Mouse (Mus musculus): ENCODE results near the gene Mfsd4a. TPM values are rescaled to one million over a fixed set of nuclear protein-coding genes. Genes with fewer than 3 reads are reported as not detected.

The Mfsd4a gene
- polyA plus RNA-seq, 1 experiment from 2014 or later: 8.1 TPM

DNA sequence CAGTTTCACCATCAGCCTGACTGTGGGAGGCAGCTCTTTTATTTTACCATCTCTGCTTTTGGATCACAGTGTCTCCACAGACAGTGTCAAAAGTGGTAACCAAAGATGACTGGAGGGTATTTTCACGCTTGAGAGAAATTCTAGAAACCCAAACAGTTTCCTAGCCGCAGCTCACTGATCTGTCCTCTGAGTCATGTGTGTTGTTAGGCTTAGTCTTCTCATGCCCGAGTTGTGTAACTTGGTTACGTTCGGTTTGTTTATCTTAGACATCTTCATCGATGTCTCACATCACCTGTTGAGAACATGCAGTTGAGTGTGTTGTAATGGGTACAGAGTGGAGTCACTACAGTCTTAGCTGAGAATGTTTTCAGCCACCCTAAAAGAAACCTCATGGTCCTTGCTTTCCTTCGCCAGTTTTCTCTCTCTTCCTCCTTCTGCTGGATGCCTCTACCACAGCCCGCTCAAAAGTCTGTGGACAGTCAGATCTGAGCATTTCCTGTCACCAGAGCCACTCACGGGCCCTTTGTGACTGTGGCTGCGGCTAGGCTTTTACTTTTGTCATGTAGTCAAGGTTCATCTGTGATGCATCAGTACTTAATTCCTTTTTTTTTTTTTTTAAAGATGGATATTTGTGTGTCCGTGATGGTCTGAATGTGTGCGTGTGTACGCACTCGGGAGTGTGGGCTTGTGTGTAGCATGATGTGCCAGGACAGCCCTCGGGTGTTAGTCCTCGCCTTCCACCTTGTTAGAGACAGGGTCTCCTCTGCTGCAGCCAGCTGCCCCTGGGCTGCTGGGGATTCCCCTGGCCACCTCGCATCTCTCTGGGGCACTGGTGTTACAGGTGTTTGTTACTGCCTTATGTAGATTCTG is 57.0 kb downstream of the Mfsd4a start:
- Histone ChIP-seq H3K9ac (replicated peaks; ENCODE audit: low read length) (no peak overlapping the region), H3K4me3 (ENCODE audit: low read depth, low read length) (no peak overlapping the region), H3K9me3 (replicated peaks; ENCODE audit: control insufficient read depth, low read length) (no peaks in the 10 kb centered on the region), H3K4me1 (ENCODE audit: control insufficient read depth, insufficient read depth, low read length) (no peaks in the 10 kb centered on the region), H3K27me3 (ENCODE audit: control insufficient read depth, insufficient read depth, low read length) (no peaks in the 10 kb centered on the region; the same call in 1 of the 2 replicates), H3K4me2 (ENCODE audit: low read depth, low read length) (no peak overlapping the region), H3K27ac (replicated peaks; ENCODE audit: low read depth, low read length) (no peak overlapping the region), H3K36me3 (replicated peaks; ENCODE audit: control insufficient read depth, insufficient read depth, low read depth, low read length) (no peaks in the 10 kb centered on the region)
- ATAC-seq (replicated peaks; ENCODE audit: insufficient number of reproducible peaks, low FRiP score, low TSS enrichment, low read depth) (no peak), DNase-seq (ENCODE audit: low spot score) (no peak)
- WGBS: 86% methylated on average over 17 of the region's 17 CpGs

- no peaks in the 10 kb centered on the region; the same call in 1 of the 2 replicates for H3K27me3 ChIP-seq (ENCODE audit: control insufficient read depth, insufficient read depth, low read length)
- H3K36me3 ChIP-seq (replicated peaks; ENCODE audit: control insufficient read depth, insufficient read depth, low read depth, low read length): no peaks in the 10 kb centered on the region
- H3K27ac ChIP-seq (replicated peaks; ENCODE audit: low read depth, low read length): no peak overlapping the region
- WGBS: 54% methylated on average over 8 of the region's 8 CpGs
- DNase-seq (ENCODE audit: low spot score) (no peak), ATAC-seq (replicated peaks; ENCODE audit: insufficient number of reproducible peaks, low FRiP score, low TSS enrichment, low read depth) (no peak)
- peak overlapping the region; percentile 34 for H3K9ac ChIP-seq (replicated peaks; ENCODE audit: low read length)
- no peaks in the 10 kb centered on the region for H3K4me1 ChIP-seq (ENCODE audit: control insufficient read depth, insufficient read depth, low read length)
- H3K9me3 ChIP-seq (replicated peaks; ENCODE audit: control insufficient read depth, low read length): no peaks in the 10 kb centered on the region
- H3K4me3 ChIP-seq (ENCODE audit: low read depth, low read length): peak overlapping the region; percentile 94
- H3K4me2 ChIP-seq (ENCODE audit: low read depth, low read length): peak overlapping the region; percentile 38
Observed at GRCm38 (mm10) chr1:132008881-132009644, 58.8 kb downstream of the Mfsd4a start.

DNA sequence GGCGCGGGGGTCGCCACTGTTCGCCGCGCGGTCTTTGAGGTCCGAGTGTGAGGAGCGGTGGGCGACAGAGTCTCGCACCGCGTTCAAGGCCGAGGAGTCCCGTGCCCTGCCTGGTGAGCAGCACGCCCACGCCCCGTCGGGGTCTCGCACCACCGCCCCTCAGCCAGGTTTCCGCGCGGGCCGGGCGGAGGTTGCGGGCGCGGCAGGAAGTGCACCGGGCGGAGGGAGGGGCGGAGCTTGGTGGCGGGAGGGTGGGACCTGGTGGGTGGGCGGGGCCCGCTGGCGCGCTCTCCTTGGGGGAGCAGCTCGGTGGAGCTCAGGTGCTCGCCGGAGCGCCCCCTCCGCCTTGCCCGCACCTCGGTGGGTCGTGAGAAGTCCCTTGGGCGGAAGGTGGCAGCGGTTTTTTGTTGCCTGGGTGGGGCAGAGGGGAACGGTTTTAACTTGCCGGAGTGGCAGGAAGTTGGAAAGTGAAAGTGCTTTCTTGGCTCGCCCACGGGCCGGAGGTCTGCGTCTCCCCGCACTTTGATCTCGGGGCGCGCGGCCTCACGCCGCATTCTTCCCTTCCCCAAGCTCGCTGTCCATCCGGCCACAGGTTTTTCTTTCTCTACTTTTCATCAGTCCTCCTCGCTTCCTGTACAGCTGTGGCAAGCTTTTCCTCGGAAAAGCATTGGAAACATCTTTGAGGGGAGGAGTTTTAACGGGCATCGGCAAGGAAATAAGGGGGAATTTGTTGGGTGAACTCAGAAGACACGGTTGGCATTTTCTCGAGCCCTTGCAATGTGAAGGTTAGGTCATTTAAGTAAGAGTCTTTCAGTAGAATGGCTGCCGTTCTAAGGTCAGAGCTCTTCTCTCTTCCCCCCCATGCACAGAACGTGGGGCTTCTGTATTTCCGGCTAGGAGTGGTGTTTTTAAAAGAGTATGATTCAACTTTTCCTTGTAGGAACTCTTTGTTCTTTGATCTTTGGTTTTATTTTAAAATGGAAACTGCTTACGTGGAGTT is 59.7 kb downstream of the Mfsd4a start:
- WGBS: under 1% methylated on average over 64 of the region's 72 CpGs
- peak overlapping the region; percentile 95 for H3K9ac ChIP-seq (replicated peaks; ENCODE audit: low read length)
- H3K27me3 ChIP-seq (ENCODE audit: control insufficient read depth, insufficient read depth, low read length): no peaks in the 10 kb centered on the region; the same call in 1 of the 2 replicates
- H3K4me3 ChIP-seq (ENCODE audit: low read depth, low read length): peak overlapping the region; percentile 94
- no peaks in the 10 kb centered on the region for H3K36me3 ChIP-seq (replicated peaks; ENCODE audit: control insufficient read depth, insufficient read depth, low read depth, low read length)
- DNase-seq (ENCODE audit: low spot score) (peak; percentile 91), ATAC-seq (replicated peaks; ENCODE audit: insufficient number of reproducible peaks, low FRiP score, low TSS enrichment, low read depth) (peak; percentile 90)
- H3K9me3 ChIP-seq (replicated peaks; ENCODE audit: control insufficient read depth, low read length): no peaks in the 10 kb centered on the region
- H3K27ac ChIP-seq (replicated peaks; ENCODE audit: low read depth, low read length): peak overlapping the region; percentile 98
- H3K4me2 ChIP-seq (ENCODE audit: low read depth, low read length): peak overlapping the region; percentile 38
- H3K4me1 ChIP-seq (ENCODE audit: control insufficient read depth, insufficient read depth, low read length): no peaks in the 10 kb centered on the region

GRCm38 (mm10) chr1:132007282-132007815 is 60.5 kb downstream of the Mfsd4a start, which contains the start of gene Elk4:
Gene Elk4, plus strand, starts transcription at chr1:132007607.
- peak; percentile 94 for DNase-seq (ENCODE audit: low spot score)
- H3K4me1 ChIP-seq (ENCODE audit: control insufficient read depth, insufficient read depth, low read length): no peaks in the 10 kb centered on the region
- no peaks in the 10 kb centered on the region for H3K36me3 ChIP-seq (replicated peaks; ENCODE audit: control insufficient read depth, insufficient read depth, low read depth, low read length)
- H3K4me3 ChIP-seq (ENCODE audit: low read depth, low read length): peak within 1 kb of the TSS; percentile 94
- ATAC-seq (replicated peaks; ENCODE audit: insufficient number of reproducible peaks, low FRiP score, low TSS enrichment, low read depth): peak; percentile 82
- peak within 1 kb of the TSS; percentile 98 for H3K27ac ChIP-seq (replicated peaks; ENCODE audit: low read depth, low read length)
- under 1% methylated on average over 58 of the region's 61 CpGs for WGBS
- no peaks in the 10 kb centered on the region; the same call in 1 of the 2 replicates for H3K27me3 ChIP-seq (ENCODE audit: control insufficient read depth, insufficient read depth, low read length)
- no peaks in the 10 kb centered on the region for H3K9me3 ChIP-seq (replicated peaks; ENCODE audit: control insufficient read depth, low read length)
- H3K4me2 ChIP-seq (ENCODE audit: low read depth, low read length): peak within 1 kb of the TSS; percentile 38
- peak within 1 kb of the TSS; percentile 95 for H3K9ac ChIP-seq (replicated peaks; ENCODE audit: low read length)

DNA sequence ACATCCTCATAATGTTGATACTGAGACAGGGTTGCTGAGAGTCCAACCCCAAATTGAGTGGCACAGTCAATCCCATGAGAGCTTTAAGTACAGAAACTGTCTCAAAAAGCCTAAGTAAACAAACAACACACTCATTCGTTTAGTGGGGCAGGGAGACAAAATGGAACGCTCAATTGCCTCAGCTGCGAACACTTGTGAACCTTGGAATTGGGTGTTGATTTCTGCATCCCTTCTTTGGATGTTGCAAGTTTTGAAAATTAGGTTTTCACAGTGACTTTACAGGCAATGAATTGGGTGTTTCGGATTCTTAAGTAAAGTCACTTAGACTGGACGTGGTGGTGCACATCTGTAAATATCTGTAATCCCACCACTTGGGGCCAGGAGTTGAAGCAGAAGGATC is 61.1 kb downstream of the Mfsd4a start:
- Histone ChIP-seq H3K36me3 (replicated peaks; ENCODE audit: control insufficient read depth, insufficient read depth, low read depth, low read length) (no peaks in the 10 kb centered on the region), H3K4me1 (ENCODE audit: control insufficient read depth, insufficient read depth, low read length) (no peaks in the 10 kb centered on the region), H3K9ac (replicated peaks; ENCODE audit: low read length) (no peak overlapping the region; the same call in 1 of the 2 replicates), H3K4me3 (ENCODE audit: low read depth, low read length) (peak overlapping the region; percentile 94), H3K27me3 (ENCODE audit: control insufficient read depth, insufficient read depth, low read length) (no peaks in the 10 kb centered on the region; the same call in 1 of the 2 replicates), H3K27ac (replicated peaks; ENCODE audit: low read depth, low read length) (no peak overlapping the region), H3K9me3 (replicated peaks; ENCODE audit: control insufficient read depth, low read length) (no peaks in the 10 kb centered on the region), H3K4me2 (ENCODE audit: low read depth, low read length) (peak overlapping the region; percentile 38; the same call in 1 of the 2 replicates)
- DNase-seq (ENCODE audit: low spot score): peak; percentile 14
- 28% methylated on average over 5 of the region's 5 CpGs for WGBS
- ATAC-seq (replicated peaks; ENCODE audit: insufficient number of reproducible peaks, low FRiP score, low TSS enrichment, low read depth): no peak

GRCm38 (mm10) chr1:132006046-132006445 is 61.8 kb downstream of the Mfsd4a start:
- WGBS: 88% methylated on average over 3 of the region's 3 CpGs
- no peaks in the 10 kb centered on the region for H3K9me3 ChIP-seq (replicated peaks; ENCODE audit: control insufficient read depth, low read length)
- no peak overlapping the region for H3K9ac ChIP-seq (replicated peaks; ENCODE audit: low read length)
- no peaks in the 10 kb centered on the region for H3K4me1 ChIP-seq (ENCODE audit: control insufficient read depth, insufficient read depth, low read length)
- H3K27me3 ChIP-seq (ENCODE audit: control insufficient read depth, insufficient read depth, low read length): no peaks in the 10 kb centered on the region; the same call in 1 of the 2 replicates
- DNase-seq (ENCODE audit: low spot score): no peak
- no peak for ATAC-seq (replicated peaks; ENCODE audit: insufficient number of reproducible peaks, low FRiP score, low TSS enrichment, low read depth)
- H3K4me2 ChIP-seq (ENCODE audit: low read depth, low read length): no peak overlapping the region
- no peaks in the 10 kb centered on the region for H3K36me3 ChIP-seq (replicated peaks; ENCODE audit: control insufficient read depth, insufficient read depth, low read depth, low read length)
- H3K27ac ChIP-seq (replicated peaks; ENCODE audit: low read depth, low read length): no peak overlapping the region
- no peak overlapping the region for H3K4me3 ChIP-seq (ENCODE audit: low read depth, low read length)

DNA sequence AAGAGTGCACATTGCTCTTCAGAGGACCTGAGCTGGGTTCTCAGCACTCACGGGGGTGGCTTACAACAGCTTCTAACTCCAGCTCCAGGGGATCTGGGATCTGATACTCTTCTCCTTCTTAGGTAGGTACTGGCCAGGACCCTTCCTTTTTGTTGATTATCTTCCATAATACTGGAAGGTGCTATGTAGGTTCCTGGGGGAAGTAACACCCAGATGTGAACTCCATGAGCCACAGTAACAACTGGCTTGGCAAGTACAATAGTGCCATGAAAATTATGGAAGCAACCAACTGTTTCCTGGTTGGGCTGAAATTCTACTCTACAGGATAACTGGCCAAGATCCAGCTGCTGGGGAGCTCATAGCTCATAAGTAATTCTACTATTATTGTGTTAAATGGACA is 62.4 kb downstream of the Mfsd4a start:
- no peak overlapping the region for H3K27ac ChIP-seq (replicated peaks; ENCODE audit: low read depth, low read length)
- no peaks in the 10 kb centered on the region for H3K36me3 ChIP-seq (replicated peaks; ENCODE audit: control insufficient read depth, insufficient read depth, low read depth, low read length)
- no peak overlapping the region for H3K4me2 ChIP-seq (ENCODE audit: low read depth, low read length)
- no peaks in the 10 kb centered on the region for H3K4me1 ChIP-seq (ENCODE audit: control insufficient read depth, insufficient read depth, low read length)
- H3K9ac ChIP-seq (replicated peaks; ENCODE audit: low read length): no peak overlapping the region
- no peaks in the 10 kb centered on the region; the same call in 1 of the 2 replicates for H3K27me3 ChIP-seq (ENCODE audit: control insufficient read depth, insufficient read depth, low read length)
- ATAC-seq (replicated peaks; ENCODE audit: insufficient number of reproducible peaks, low FRiP score, low TSS enrichment, low read depth): no peak
- H3K4me3 ChIP-seq (ENCODE audit: low read depth, low read length): no peak overlapping the region
- WGBS: 97% methylated on average over 1 of the region's 1 CpGs
- DNase-seq (ENCODE audit: low spot score): no peak
- no peaks in the 10 kb centered on the region for H3K9me3 ChIP-seq (replicated peaks; ENCODE audit: control insufficient read depth, low read length)

Data from embryonic facial prominence, embryonic 11.5 days (tissue).